Mouse (Mus musculus) hindbrain, embryonic 12.5 days (tissue): ENCODE results near the gene Ldhal6b. TPM values are rescaled to one million over a fixed set of nuclear protein-coding genes. Genes with fewer than 3 reads are reported as not detected.
"Not testable (repeated sequence)": the region's sequence is repeated elsewhere in the genome, so short reads cannot be mapped to it uniquely, and the experiment has no call there.

Experiments
- ATAC-seq: fragments of 200-750 bp; cut with Nextera tagmentation; 2 replicates; pipeline ENCODE4 v1.8.0; 2017; ENCODE audit warnings: moderate TSS enrichment; ENCODE audit not compliant: low FRiP score
- H3K27ac ChIP-seq: fragments of 300-500 bp; sonication (generic); 2 replicates; pipeline ENCODE4 v1.5.1; 2016; ENCODE audit warnings: mild to moderate bottlenecking
- H3K27me3 ChIP-seq: fragments of 300-500 bp; sonication (generic); 2 replicates; pipeline ENCODE4 v1.6.1; 2016; ENCODE audit warnings: mild to moderate bottlenecking
- H3K36me3 ChIP-seq: fragments of 300-500 bp; sonication (generic); 2 replicates; pipeline ENCODE4 v1.6.1; 2016; ENCODE audit warnings: mild to moderate bottlenecking
- H3K4me1 ChIP-seq: fragments of 300-500 bp; sonication (generic); 2 replicates; pipeline ENCODE4 v1.6.1; 2016
- H3K4me2 ChIP-seq: fragments of 300-500 bp; sonication (generic); replicated peaks from 2 replicates; pipeline ENCODE4 v1.6.1; 2016; ENCODE audit warnings: mild to moderate bottlenecking
- H3K4me3 ChIP-seq: fragments of 300-500 bp; sonication (generic); 2 replicates; pipeline ENCODE4 v1.5.1; 2016; ENCODE audit warnings: mild to moderate bottlenecking
- H3K9ac ChIP-seq: fragments of 300-500 bp; sonication (generic); 2 replicates; pipeline ENCODE4 v1.6.1; 2016; ENCODE audit warnings: mild to moderate bottlenecking, moderate library complexity
- H3K9me3 ChIP-seq: fragments of 300-500 bp; sonication (generic); replicated peaks from 2 replicates; pipeline ENCODE4 v1.6.1; 2016; ENCODE audit warnings: mild to moderate bottlenecking
- WGBS: fragments of 180-500 bp; shearing (Covaris S2); methylation state at CpG from one replicate; pipeline ENCODE4 v1.1.7; 2016; 5-methylcytosine and 5-hydroxymethylcytosine counted together
- polyA plus RNA-seq: library from polyadenylated mRNA; unstranded; fragments of >200 nt; fragmentation: Nextera tagmentation; extraction: Ambion mirVana; gene quantifications from 2 replicates; pipeline ENCODE4 v1.2.1, GENCODE M21; 2016

Ldhal6b gene
- polyA plus RNA-seq: not detected in 2 replicates

DNA sequence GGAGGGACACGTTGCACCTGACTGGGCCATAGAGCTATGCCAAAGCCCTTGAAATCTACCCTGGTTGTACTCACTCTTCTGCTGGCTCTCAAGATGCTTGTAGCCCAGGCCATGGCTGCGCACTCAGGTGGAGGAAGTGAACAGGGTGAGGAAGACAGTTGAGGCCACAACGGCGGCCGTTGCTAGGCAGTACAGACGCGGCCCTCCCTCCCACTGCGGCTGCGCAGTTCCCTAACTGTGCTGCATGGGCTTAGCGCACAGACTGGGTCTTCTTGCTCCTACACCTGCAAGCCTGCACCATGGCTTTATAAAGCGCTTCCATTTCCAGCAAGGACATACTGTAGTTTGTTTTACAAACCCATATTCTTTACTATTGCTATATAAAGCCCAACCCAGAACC is at the start of gene Ldhal6b:
TSS of gene Ldhal6b (minus strand) at position 223 of the 400 bp plus-strand sequence.
- 93% methylated on average over 11 of the region's 11 CpGs for WGBS
- H3K36me3 ChIP-seq: peaks cover 20% of the 10 kb centered on the region
- ATAC-seq: no peak

DNA sequence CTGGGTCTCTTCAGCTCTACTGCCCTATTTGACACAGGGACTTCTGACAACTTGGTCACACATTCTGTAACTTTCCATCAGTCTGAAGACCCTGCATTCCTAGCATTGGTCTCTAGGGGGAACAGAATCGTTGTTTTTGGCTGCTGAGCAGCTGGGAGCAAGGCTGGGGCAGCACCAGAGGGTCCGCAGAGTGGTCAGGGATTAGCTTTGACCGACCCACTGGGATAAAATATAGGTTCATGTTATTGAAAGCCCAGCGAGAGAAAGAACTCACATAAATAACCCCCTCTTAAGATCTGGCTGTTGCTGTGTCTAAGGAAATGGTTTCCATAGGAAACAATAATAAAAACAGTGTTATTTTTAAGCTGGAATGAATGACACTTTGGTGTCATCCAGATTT is 48.6 kb upstream of the Ldhal6b start:
- Histone ChIP-seq H3K36me3 (no peaks in the 10 kb centered on the region), H3K4me2 (no peak overlapping the region), H3K27ac (no peak overlapping the region), H3K4me3 (no peak overlapping the region), H3K9ac (no peak overlapping the region), H3K9me3 (no peaks in the 10 kb centered on the region), H3K27me3 (no peaks in the 10 kb centered on the region; the same call in 1 of the 2 replicates), H3K4me1 (no peaks in the 10 kb centered on the region; the same call in 1 of the 2 replicates)
- ATAC-seq: no peak
- WGBS: 51% methylated on average over 4 of the region's 4 CpGs

More for the DNA sequence above, at the start of gene Ldhal6b:
- Histone ChIP-seq H3K9me3 (no peaks in the 10 kb centered on the region), H3K9ac (no peak within 1 kb of the TSS), H3K4me2 (no peak within 1 kb of the TSS), H3K4me3 (no peak within 1 kb of the TSS), H3K4me1 (no peaks in the 10 kb centered on the region), H3K27me3 (no peaks in the 10 kb centered on the region), H3K27ac (no peak within 1 kb of the TSS)

DNA sequence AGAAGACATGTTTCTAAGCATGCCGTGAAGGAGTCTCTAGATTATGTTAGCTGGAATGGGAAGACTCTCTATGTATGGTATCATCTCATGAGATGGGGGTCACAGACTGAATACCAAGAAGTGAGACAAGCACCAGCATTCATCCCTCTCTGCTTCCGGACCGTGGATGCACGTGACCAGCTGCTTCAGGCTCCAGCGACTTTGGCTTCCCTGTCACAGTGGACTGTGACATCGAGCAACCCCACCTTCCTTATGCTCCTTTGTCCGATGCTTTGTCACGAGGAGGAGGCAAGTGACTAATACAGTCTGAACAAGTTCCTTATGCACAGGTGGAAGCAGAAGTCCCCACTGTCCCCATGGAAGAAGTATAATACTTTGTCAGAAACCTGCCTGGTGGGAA is 48.2 kb upstream of the Ldhal6b start:
- H3K27ac ChIP-seq: no peak overlapping the region
- no peak overlapping the region for H3K4me3 ChIP-seq
- H3K9me3 ChIP-seq: no peaks in the 10 kb centered on the region
- ATAC-seq: no peak
- no peaks in the 10 kb centered on the region for H3K36me3 ChIP-seq
- no peak overlapping the region for H3K4me2 ChIP-seq
- 85% methylated on average over 8 of the region's 8 CpGs for WGBS
- H3K4me1 ChIP-seq: no peaks in the 10 kb centered on the region; the same call in 1 of the 2 replicates
- H3K27me3 ChIP-seq: no peaks in the 10 kb centered on the region
- H3K9ac ChIP-seq: no peak overlapping the region

GRCm38 (mm10) chr17:5463912-5464311 is 45.3 kb upstream of the Ldhal6b start:
- Histone ChIP-seq H3K27ac (no peak overlapping the region), H3K36me3 (no peaks in the 10 kb centered on the region), H3K4me2 (no peak overlapping the region), H3K9me3 (no peaks in the 10 kb centered on the region), H3K9ac (no peak overlapping the region), H3K4me3 (no peak overlapping the region), H3K4me1 (no peaks in the 10 kb centered on the region), H3K27me3 (no peaks in the 10 kb centered on the region)
- no peak for ATAC-seq
- 87% methylated on average over 2 of the region's 2 CpGs for WGBS

DNA sequence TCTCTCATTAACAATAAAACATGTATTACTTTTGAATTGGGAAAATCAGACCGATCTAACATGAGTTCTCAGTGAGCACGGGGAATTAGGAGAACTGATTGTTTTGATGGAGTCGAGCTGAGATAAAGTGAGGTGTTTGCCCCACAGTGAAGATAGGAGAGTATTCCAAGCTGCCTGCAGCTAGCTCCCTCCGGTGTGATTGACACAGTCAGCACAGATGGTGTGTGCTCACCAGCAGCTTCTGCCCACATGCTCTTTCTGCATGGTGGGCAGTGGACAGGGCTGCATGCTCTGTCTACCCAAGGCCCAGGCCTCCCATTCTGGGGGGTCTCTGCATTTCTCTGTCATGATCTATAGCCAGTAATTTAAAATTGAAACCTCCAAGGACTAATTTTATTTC is 35.1 kb upstream of the Ldhal6b start:
- H3K9me3 ChIP-seq: no peaks in the 10 kb centered on the region
- 77% methylated on average over 4 of the region's 4 CpGs for WGBS
- ATAC-seq: no peak
- H3K4me3 ChIP-seq: no peak overlapping the region
- no peak overlapping the region for H3K4me2 ChIP-seq
- H3K9ac ChIP-seq: no peak overlapping the region
- peaks cover 2% of the 10 kb centered on the region; the same call in 1 of the 2 replicates for H3K27me3 ChIP-seq
- H3K36me3 ChIP-seq: no peaks in the 10 kb centered on the region
- H3K4me1 ChIP-seq: no peaks in the 10 kb centered on the region
- no peak overlapping the region for H3K27ac ChIP-seq

- H3K4me1 ChIP-seq: peaks cover 12% of the 10 kb centered on the region
- H3K4me3 ChIP-seq: no peak overlapping the region
- no peak overlapping the region for H3K27ac ChIP-seq
- no peaks in the 10 kb centered on the region for H3K9me3 ChIP-seq
- H3K4me2 ChIP-seq: no peak overlapping the region
- WGBS: 66% methylated on average over 5 of the region's 5 CpGs
- H3K9ac ChIP-seq: no peak overlapping the region
- no peaks in the 10 kb centered on the region for H3K36me3 ChIP-seq
- no peak for ATAC-seq
- H3K27me3 ChIP-seq: peaks cover 2% of the 10 kb centered on the region
Observed at GRCm38 (mm10) chr17:5443751-5444150, 25.2 kb upstream of the Ldhal6b start.

DNA sequence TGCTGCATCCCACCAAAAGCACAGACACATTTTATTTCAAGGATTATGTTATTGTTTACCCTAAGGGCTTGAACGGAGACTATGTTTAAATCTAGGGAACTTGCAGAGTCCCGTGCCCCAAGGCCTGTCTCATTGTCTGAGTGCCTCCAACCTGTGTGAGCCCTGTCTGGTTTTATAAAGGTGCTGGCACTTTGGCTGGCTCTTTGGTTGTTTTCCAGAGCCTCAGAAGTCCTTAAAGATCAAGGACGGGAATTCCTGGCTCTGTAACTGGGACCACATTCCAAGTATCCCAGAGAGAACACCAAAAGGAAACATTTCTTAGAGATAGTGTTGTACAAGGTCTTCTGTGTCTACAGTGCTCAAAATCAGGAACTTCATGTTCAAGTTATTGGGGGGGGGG is 24.7 kb upstream of the Ldhal6b start:
- no peaks in the 10 kb centered on the region for H3K9me3 ChIP-seq
- H3K27ac ChIP-seq: no peak overlapping the region
- H3K27me3 ChIP-seq: no peaks in the 10 kb centered on the region; the same call in 1 of the 2 replicates
- no peak for ATAC-seq
- no peak overlapping the region for H3K4me3 ChIP-seq
- H3K4me2 ChIP-seq: no peak overlapping the region
- peaks cover 13% of the 10 kb centered on the region for H3K4me1 ChIP-seq
- 74% methylated on average over 3 of the region's 3 CpGs for WGBS
- no peak overlapping the region for H3K9ac ChIP-seq
- no peaks in the 10 kb centered on the region for H3K36me3 ChIP-seq

- H3K36me3 ChIP-seq, H3K4me3 ChIP-seq, H3K9ac ChIP-seq, H3K9me3 ChIP-seq, ATAC-seq, H3K27ac ChIP-seq, H3K4me2 ChIP-seq, H3K27me3 ChIP-seq: not testable (repeated sequence)
- H3K4me1 ChIP-seq: peaks cover 13% of the 10 kb centered on the region
- 79% methylated on average over 5 of the region's 5 CpGs for WGBS
Observed at GRCm38 (mm10) chr17:5442403-5442802, 23.8 kb upstream of the Ldhal6b start.

- under 1% methylated on average over 27 of the region's 27 CpGs for WGBS
- Histone ChIP-seq H3K27ac (peak within 1 kb of the TSS; percentile 62; the same call in 1 of the 2 replicates), H3K36me3 (no peaks in the 10 kb centered on the region), H3K9me3 (no peaks in the 10 kb centered on the region), H3K27me3 (no peaks in the 10 kb centered on the region), H3K4me1 (peaks cover 13% of the 10 kb centered on the region), H3K4me2 (peak within 1 kb of the TSS; percentile 79), H3K9ac (peak within 1 kb of the TSS; percentile 70), H3K4me3 (peak within 1 kb of the TSS; percentile 59)
- ATAC-seq: peak; percentile 94
Observed at GRCm38 (mm10) chr17:5440159-5440971, 21.8 kb upstream of the Ldhal6b start, which contains the start of gene Tmem242. Tmem242 (minus strand) TSS chr17:5440259.

DNA sequence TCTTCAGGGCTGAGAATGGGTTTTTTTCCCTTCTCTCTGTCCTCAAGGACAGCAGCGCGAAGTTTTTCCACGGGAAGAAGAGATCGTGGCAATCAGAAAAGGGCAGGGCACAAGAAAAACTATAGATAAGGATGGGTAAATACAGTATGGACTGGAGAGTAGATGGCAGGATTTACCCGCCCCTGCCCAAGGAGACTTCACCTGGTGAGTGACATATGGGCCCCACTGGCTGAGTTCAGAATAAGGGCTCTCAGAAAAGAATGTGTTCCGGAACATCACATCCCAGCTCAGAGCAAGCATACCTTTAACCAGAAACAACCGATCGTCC is 21.2 kb upstream of the Ldhal6b start:
- peak overlapping the region; percentile 79 for H3K4me2 ChIP-seq
- no peaks in the 10 kb centered on the region for H3K27me3 ChIP-seq
- no peaks in the 10 kb centered on the region for H3K36me3 ChIP-seq
- H3K9ac ChIP-seq: peak overlapping the region; percentile 70
- peak; percentile 62 for ATAC-seq
- WGBS: under 1% methylated on average over 8 of the region's 8 CpGs
- H3K4me1 ChIP-seq: peaks cover 13% of the 10 kb centered on the region
- peak overlapping the region; percentile 59 for H3K4me3 ChIP-seq
- H3K9me3 ChIP-seq: no peaks in the 10 kb centered on the region
- no peak overlapping the region for H3K27ac ChIP-seq

DNA sequence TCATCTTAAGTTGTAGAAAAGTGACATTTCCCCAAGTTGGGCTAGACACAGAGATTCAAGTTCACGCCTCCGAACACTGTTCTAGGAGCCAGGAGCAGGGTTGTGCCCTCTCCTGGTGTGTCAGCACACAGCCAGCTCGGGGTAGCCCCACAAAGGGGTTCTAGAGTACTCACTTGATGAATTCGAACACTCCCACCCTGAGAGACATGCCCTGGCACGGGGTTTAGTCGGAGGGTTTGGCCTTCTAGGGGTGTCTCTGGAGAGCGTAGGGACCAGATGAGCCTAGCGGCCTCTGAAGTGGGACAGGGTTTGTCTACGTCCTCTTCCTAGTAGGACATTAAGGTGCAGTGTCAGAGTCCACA is 11.2 kb upstream of the Ldhal6b start:
- H3K9ac ChIP-seq: no peak overlapping the region
- WGBS: 82% methylated on average over 9 of the region's 9 CpGs
- no peak overlapping the region for H3K4me2 ChIP-seq
- peak overlapping the region; percentile 37; the same call in 1 of the 2 replicates for H3K27ac ChIP-seq
- H3K27me3 ChIP-seq: no peaks in the 10 kb centered on the region
- H3K4me3 ChIP-seq: no peak overlapping the region
- no peaks in the 10 kb centered on the region for H3K9me3 ChIP-seq
- no peaks in the 10 kb centered on the region for H3K4me1 ChIP-seq
- H3K36me3 ChIP-seq: peaks cover 23% of the 10 kb centered on the region
- peak; percentile 68; the same call in 1 of the 2 replicates for ATAC-seq

DNA sequence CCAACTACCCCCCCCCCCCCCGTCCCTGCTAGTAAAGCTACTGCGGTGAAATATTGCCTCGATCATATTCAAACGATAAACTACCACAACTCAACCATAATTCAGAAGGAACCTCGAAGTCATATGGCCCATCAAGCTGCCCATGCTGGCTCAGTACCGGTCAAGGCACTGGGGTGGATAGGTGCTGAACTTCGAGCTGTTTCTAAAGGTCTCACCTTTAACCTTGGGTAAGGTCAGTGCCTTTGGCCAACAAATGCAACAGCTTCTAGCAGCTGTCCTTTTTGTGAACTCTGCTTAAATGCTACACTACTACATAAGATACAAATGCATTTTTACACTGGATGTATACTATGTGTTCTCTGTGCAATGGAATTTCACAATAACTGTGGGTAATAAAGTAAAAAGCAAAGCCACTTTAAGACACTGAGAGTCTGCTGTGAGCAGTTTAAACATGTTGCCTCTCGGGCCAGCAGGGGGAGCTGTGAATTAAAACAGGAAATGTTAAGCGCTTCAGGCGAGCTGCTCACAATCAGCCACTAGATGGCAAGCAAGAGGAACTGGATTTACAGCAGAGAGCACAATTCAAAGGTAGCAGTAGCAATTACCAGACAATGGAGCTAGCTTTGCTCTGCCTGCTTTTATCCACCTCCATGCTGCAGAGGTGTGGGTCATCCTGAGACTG is 10.7 kb upstream of the Ldhal6b start:
- Histone ChIP-seq H3K36me3 (peaks cover 23% of the 10 kb centered on the region), H3K9me3 (no peaks in the 10 kb centered on the region), H3K4me1 (no peaks in the 10 kb centered on the region), H3K27ac (peak overlapping the region; percentile 37; the same call in 1 of the 2 replicates), H3K27me3 (no peaks in the 10 kb centered on the region), H3K4me2 (no peak overlapping the region), H3K9ac (no peak overlapping the region), H3K4me3 (no peak overlapping the region)
- 63% methylated on average over 10 of the region's 10 CpGs for WGBS
- ATAC-seq: peak; percentile 77
